Mouse (Mus musculus) hindbrain, embryonic 11.5 days (tissue): ENCODE data around the gene Ttll9. TPM values are rescaled to one million over a fixed set of nuclear protein-coding genes. Genes with fewer than 3 reads are reported as not detected.

Experiments used
- ATAC-seq: fragments of 200-750 bp; cut with Nextera tagmentation; 2 replicates; pipeline ENCODE4 v1.8.0; 2017; ENCODE audit warnings: mild to moderate bottlenecking, moderate TSS enrichment, moderate library complexity; ENCODE audit not compliant: low FRiP score
- DNase-seq: peaks from one replicate; pipeline ENCODE4 v3.0.0-alpha.2; 2015; ENCODE audit warnings: low spot score
- H3K27ac ChIP-seq: fragments of 300-500 bp; sonication (generic); 2 replicates; pipeline ENCODE4 v1.5.1; 2014; ENCODE audit warnings: mild to moderate bottlenecking, low read depth, low read length
- H3K27me3 ChIP-seq: fragments of 300-500 bp; sonication (generic); 2 replicates; pipeline ENCODE4 v1.6.1; 2014; ENCODE audit warnings: mild to moderate bottlenecking, low read length, moderate library complexity, mixed read lengths; ENCODE audit not compliant: control insufficient read depth, insufficient read depth
- H3K36me3 ChIP-seq: fragments of 300-500 bp; sonication (generic); 2 replicates; pipeline ENCODE4 v1.6.1; 2014; ENCODE audit warnings: mild to moderate bottlenecking, low read length, moderate library complexity, mixed read lengths; ENCODE audit not compliant: control insufficient read depth, insufficient read depth
- H3K4me1 ChIP-seq: fragments of 300-500 bp; sonication (generic); replicated peaks from 2 replicates; pipeline ENCODE4 v1.6.1; 2014; ENCODE audit warnings: low read length, mixed read lengths; ENCODE audit not compliant: control insufficient read depth, insufficient read depth
- H3K4me2 ChIP-seq: fragments of 300-500 bp; sonication (generic); replicated peaks from 2 replicates; pipeline ENCODE4 v1.6.1; 2014; ENCODE audit warnings: mild to moderate bottlenecking, low read depth, low read length
- H3K4me3 ChIP-seq: fragments of 300-500 bp; sonication (generic); 2 replicates; pipeline ENCODE4 v1.5.1; 2014; ENCODE audit warnings: low read depth, low read length
- H3K9ac ChIP-seq: fragments of 300-500 bp; sonication (generic); 2 replicates; pipeline ENCODE4 v1.6.1; 2014; ENCODE audit warnings: low read depth, low read length
- H3K9me3 ChIP-seq: fragments of 300-500 bp; sonication (generic); 2 replicates; pipeline ENCODE4 v1.6.1; 2016; ENCODE audit warnings: low read length; ENCODE audit not compliant: control insufficient read depth
- WGBS: fragments of 180-500 bp; shearing (Covaris S2); extraction: QIAGEN DNeasy Blood & Tissue Kit; methylation state at CpG from one replicate; pipeline ENCODE4 v1.1.7; 2014; 5-methylcytosine and 5-hydroxymethylcytosine counted together
- polyA plus RNA-seq: library from polyadenylated mRNA; unstranded; fragments of >200 nt; fragmentation: Nextera tagmentation; extraction: Ambion mirVana; gene quantifications from 2 replicates; pipeline ENCODE4 v1.2.1, GENCODE M21; 2014

Ttll9 gene
- polyA plus RNA-seq, 1 experiment from 2014 or later: 1.4 TPM

DNA sequence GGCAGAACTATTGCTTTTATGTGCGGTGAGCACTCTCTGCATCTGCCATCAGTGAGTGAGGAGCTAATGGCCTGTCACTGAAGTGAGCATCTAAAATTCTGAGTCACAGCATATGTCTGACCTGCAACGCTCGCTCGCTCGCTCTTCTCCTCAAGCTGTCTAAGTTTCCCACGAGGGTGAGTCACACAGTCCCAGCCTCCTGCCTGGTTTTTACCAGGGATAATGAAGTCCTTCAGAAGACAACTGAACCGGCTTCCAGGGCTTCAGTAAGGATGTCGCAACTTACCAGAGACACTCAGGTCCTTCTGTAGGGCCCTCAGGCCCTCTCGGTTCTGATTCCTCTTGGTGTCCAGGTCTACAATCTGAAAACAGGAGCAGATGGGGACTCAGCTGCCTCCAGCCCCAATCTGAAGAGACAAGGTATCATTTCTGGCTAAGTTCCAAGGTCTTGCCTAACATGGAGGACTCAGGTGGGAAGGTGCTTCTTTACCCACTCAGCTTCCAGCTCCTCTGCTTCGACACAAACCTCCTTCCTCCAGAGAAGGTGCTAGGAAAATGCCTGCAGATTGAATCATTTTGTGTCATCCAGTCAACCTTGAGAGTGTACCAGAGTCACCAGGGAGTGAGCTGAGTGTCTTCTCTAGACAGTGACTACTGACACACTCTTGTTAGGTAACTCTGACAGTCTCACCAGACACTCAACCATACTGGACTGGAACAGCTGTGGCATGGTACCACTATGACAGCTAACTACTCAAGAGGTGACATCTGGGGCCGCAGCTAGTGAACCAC lies 51.6 kb downstream of the Ttll9 start:
- Histone ChIP-seq H3K4me2 (peak overlapping the region; percentile 85), H3K36me3 (peaks cover 10% of the 10 kb centered on the region; the same call in 1 of the 2 replicates), H3K9me3 (no peaks in the 10 kb centered on the region), H3K27ac (no peak overlapping the region), H3K9ac (peak overlapping the region; percentile 84; the same call in 1 of the 2 replicates), H3K27me3 (no peaks in the 10 kb centered on the region), H3K4me1 (no peaks in the 10 kb centered on the region), H3K4me3 (peak overlapping the region; percentile 90)
- DNase-seq (no peak), ATAC-seq (no peak)
- 95% methylated on average over 11 of the region's 11 CpGs for WGBS

DNA sequence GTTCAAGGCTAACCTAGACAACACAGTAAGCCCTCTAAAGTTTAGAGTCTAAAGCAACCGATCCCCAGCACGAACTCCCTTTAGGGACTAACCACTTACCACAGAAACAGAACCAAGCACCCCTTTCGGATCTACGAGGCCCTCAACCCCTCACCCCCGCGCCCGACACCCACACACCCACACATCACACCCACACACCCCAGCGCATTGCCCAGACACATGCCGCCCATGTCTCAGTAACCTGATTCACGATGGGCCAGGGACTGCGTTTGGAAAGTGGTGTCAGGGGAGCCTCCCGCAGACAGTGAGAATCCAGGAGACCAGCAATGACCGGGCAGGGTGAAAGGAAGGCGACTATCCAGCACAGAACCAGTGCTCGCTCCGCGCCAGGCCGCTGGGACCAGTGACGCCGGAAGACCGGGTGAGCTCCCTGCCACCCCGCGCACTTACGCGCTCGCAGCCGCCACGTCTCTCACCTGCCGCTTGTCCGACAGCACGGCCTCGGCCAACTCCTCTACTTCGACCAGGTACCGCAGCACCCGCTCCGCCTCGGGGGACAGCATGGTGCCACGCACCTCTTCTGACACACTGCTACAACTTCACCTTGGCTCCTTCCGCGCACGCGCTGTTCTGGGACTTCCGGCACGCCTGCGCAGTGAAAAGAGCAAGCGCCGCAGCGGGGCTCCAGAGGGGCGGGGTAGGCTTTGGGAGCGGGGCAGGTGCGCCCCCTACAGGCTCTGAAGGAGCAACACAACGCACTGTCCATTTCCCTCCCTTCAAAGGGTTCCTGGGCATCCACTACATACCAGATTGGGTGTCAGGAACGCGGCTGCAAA lies 52.7 kb downstream of the Ttll9 start, which contains the start of gene Pdrg1:
Pdrg1 (minus strand) TSS at position 670 of the 836 bp plus-strand sequence.
- Histone ChIP-seq H3K4me1 (no peaks in the 10 kb centered on the region), H3K9me3 (no peaks in the 10 kb centered on the region), H3K4me2 (peak within 1 kb of the TSS; percentile 85), H3K27ac (no peak within 1 kb of the TSS), H3K36me3 (peaks cover 2% of the 10 kb centered on the region; the same call in 1 of the 2 replicates), H3K9ac (peak within 1 kb of the TSS; percentile 84), H3K4me3 (peak within 1 kb of the TSS; percentile 90), H3K27me3 (no peaks in the 10 kb centered on the region)
- ATAC-seq (peak; percentile 95), DNase-seq (peak; percentile 99)
- WGBS: 1% methylated on average over 54 of the region's 54 CpGs

DNA sequence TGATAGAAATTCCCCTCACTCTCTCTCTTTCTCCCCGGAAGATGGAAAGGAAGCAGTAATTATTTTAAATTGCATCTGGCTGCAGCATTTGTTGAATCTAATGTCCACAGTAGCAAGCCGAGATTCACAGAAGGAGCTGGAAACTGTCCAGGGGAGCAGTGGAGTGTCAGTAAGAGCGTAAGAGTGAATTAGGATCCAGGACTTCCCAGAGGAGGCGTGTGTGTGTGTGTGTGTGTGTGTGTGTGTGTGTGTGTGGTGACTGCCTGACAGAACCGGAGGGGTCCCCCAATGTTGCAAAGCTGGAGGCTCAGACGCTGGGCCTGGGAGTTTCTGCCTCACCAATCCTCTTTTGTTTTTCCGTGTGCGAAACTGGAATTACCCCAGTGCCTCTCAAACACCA lies 53.5 kb downstream of the Ttll9 start:
- no peak overlapping the region for H3K4me2 ChIP-seq
- ATAC-seq (no peak), DNase-seq (no peak)
- H3K36me3 ChIP-seq: 0 out of 2 replicates have a peak, but pooled peaks cover 2% of the 10 kb centered on the region
- H3K9ac ChIP-seq: no peak overlapping the region
- H3K4me1 ChIP-seq: no peaks in the 10 kb centered on the region
- no peaks in the 10 kb centered on the region for H3K9me3 ChIP-seq
- WGBS: 49% methylated on average over 8 of the region's 8 CpGs
- H3K27me3 ChIP-seq: no peaks in the 10 kb centered on the region
- H3K27ac ChIP-seq: no peak overlapping the region
- H3K4me3 ChIP-seq: no peak overlapping the region

DNA sequence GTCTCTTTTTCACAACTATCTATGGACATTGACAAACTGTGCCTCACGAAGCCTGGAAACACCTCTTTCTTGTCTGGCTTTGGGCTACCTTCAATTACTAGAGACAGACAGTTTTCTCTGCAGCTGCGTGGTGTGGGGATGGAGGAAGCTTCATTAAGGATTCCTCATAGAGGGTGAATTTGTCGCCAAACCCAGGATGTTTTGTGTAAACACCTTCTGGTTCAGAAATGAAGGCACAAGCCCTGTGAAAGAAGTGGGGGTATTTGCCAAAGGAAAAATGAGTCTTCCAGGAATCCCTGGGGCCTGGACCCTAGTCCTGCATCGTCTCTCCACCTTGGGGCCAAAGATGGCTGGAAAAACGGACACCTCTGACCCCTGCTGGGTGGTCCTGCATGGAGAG lies 54.5 kb downstream of the Ttll9 start:
- H3K36me3 ChIP-seq: 0 out of 2 replicates have a peak, but pooled peaks cover 2% of the 10 kb centered on the region
- no peak overlapping the region for H3K4me3 ChIP-seq
- H3K27me3 ChIP-seq: no peaks in the 10 kb centered on the region
- ATAC-seq (no peak), DNase-seq (no peak)
- H3K4me2 ChIP-seq: no peak overlapping the region
- H3K9ac ChIP-seq: no peak overlapping the region
- H3K4me1 ChIP-seq: no peaks in the 10 kb centered on the region
- H3K9me3 ChIP-seq: no peaks in the 10 kb centered on the region
- 43% methylated on average over 5 of the region's 5 CpGs for WGBS
- no peak overlapping the region for H3K27ac ChIP-seq

DNA sequence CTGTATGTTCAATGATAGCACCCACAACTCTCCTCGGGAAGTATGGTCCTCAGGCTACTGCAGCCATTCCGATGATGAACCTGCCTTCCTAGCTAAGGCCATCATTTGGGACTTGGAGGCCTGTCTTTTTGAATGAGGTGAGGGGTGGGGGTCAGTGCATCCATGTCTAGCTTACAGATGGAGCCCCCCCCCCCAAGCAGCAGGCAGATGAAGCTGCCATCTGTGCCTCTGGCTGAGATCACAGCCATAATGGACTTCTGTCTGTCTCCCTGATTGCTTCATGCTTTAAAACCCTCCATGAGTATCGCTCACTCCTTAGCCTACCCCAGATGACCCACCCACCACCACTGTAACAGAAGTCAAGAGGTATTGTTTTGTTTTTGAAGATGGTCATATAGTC lies 57.1 kb downstream of the Ttll9 start:
- H3K27me3 ChIP-seq: no peaks in the 10 kb centered on the region
- H3K4me1 ChIP-seq: no peaks in the 10 kb centered on the region
- WGBS: 79% methylated on average over 3 of the region's 3 CpGs
- no peaks in the 10 kb centered on the region for H3K9me3 ChIP-seq
- ATAC-seq (no peak), DNase-seq (no peak)
- no peak overlapping the region for H3K4me3 ChIP-seq
- no peak overlapping the region for H3K4me2 ChIP-seq
- H3K27ac ChIP-seq: no peak overlapping the region
- H3K9ac ChIP-seq: no peak overlapping the region
- H3K36me3 ChIP-seq: no peaks in the 10 kb centered on the region

DNA sequence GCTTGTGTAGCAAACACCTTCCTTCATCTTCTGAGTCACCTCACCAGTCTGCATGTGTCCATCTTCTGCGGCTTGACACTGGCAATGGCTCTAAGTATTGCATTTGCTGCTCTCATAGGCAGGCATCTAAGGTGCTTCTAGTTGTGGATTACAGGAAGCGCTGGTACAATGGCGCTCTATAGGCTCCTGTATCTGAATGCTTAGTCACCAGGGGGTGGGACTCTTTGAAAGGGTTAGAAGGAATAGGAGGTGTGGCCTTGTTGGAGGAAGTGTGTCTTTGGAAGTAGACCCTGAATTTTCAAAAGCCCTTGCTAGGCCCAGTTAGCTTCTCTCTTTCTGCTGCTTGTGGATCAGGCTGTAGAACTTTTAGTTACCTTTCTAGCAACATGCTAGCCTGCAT lies 58.9 kb downstream of the Ttll9 start:
- H3K9ac ChIP-seq: no peak overlapping the region
- WGBS: 45% methylated on average over 3 of the region's 3 CpGs
- no peak overlapping the region for H3K4me2 ChIP-seq
- H3K27me3 ChIP-seq: no peaks in the 10 kb centered on the region
- no peak overlapping the region for H3K4me3 ChIP-seq
- no peak overlapping the region for H3K27ac ChIP-seq
- H3K9me3 ChIP-seq: no peaks in the 10 kb centered on the region
- H3K4me1 ChIP-seq: no peaks in the 10 kb centered on the region
- no peak for DNase-seq
- ATAC-seq: no peak
- H3K36me3 ChIP-seq: no peaks in the 10 kb centered on the region

DNA sequence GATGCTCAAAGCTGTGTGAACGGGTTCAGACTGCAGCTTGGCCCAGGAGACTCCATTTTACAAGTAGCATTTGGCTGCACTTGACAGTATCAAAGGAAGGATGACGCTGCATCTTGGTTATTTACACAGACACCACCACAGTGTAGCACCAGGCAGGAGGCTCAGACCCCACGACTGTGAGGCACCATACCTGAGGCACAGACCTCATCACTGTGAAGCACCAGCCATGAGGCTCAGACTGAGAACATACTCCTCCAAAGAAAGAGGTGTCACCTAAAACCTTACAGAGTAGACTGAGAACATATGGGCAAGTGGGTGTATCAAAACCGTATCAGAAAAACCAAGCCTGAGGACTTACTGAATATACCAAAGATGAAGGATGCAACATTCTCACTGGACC lies 60.6 kb downstream of the Ttll9 start:
- no peaks in the 10 kb centered on the region for H3K4me1 ChIP-seq
- no peak for ATAC-seq
- WGBS: 67% methylated on average over 4 of the region's 4 CpGs

DNA sequence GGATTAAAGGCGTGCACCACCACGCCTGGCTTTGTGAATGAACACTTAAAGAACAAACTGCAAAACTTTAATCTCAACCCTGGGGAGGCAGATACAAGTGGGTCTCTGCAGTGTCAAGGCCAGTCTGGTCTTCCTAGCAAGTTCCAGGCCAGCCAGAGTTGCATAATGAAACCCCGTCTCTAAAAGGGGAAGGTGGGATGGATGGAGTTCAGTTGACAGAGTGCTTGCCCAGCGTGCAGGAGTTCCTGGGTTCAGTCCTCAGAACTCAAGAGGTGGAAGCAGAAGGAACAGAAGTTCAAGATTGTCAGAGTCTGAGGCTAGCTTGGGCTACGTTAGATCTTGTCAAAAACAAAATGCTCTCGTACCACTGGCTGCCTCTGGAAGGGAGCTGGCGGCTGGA lies 63.8 kb downstream of the Ttll9 start:
- whole genome bisulfite sequencing: 86% methylated on average over 7 of the region's 7 CpGs
- no peak overlapping the region for H3K4me2 ChIP-seq

More for the DNA sequence above, 60.6 kb downstream of the Ttll9 start:
- no peak overlapping the region for H3K4me2 ChIP-seq
- H3K9me3 ChIP-seq: no peaks in the 10 kb centered on the region
- no peaks in the 10 kb centered on the region for H3K36me3 ChIP-seq
- DNase-seq: no peak
- H3K27me3 ChIP-seq: no peaks in the 10 kb centered on the region
- no peak overlapping the region for H3K4me3 ChIP-seq
- no peak overlapping the region for H3K27ac ChIP-seq
- H3K9ac ChIP-seq: no peak overlapping the region

More for the DNA sequence above, 63.8 kb downstream of the Ttll9 start:
- Histone ChIP-seq H3K9me3 (no peaks in the 10 kb centered on the region), H3K27ac (no peak overlapping the region), H3K36me3 (no peaks in the 10 kb centered on the region), H3K27me3 (0 out of 2 replicates have a peak, but pooled peaks cover 2% of the 10 kb centered on the region), H3K4me3 (no peak overlapping the region), H3K4me1 (0 out of 2 replicates have a peak, but pooled peaks cover 2% of the 10 kb centered on the region), H3K9ac (no peak overlapping the region)
- ATAC-seq (no peak), DNase-seq (no peak)
